Mouse (Mus musculus): ENCODE data around the gene Gm3371. TPM values are rescaled to one million over a fixed set of nuclear protein-coding genes. Genes with fewer than 3 reads are reported as not detected.
"Not testable (repeated sequence)": the region's sequence is repeated elsewhere in the genome, so short reads cannot be mapped to it uniquely, and the experiment has no call there.

Gm3371 gene
- not detected in 2 replicates for polyA plus RNA-seq (2012; rRNA removed)

GRCm38 (mm10) chr14:44410588-44410987 lies at the start of gene Gm3371:
TSS of gene Gm3371 (minus strand) at chr14:44410688.
- not testable (repeated sequence) for DNase-seq (ENCODE audit: low spot score)

- not testable (repeated sequence) for DNase-seq (ENCODE audit: low spot score)
Measured at GRCm38 (mm10) chr14:44433335-44433734, 22.8 kb upstream of the Gm3371 start, which contains the start of gene Gm8232. TSS of gene Gm8232 (plus strand) at chr14:44433635.

- not testable (repeated sequence) for DNase-seq (ENCODE audit: low spot score)
Measured at GRCm38 (mm10) chr14:44384233-44384632, 26.3 kb downstream of the Gm3371 start.

GRCm38 (mm10) chr14:44365057-44365456 lies 45.4 kb downstream of the Gm3371 start, which contains the start of gene Gm8229:
TSS of gene Gm8229 (plus strand) at chr14:44365357.
- DNase-seq (ENCODE audit: low spot score): not testable (repeated sequence)

GRCm38 (mm10) chr14:44362301-44362700 lies 48.2 kb downstream of the Gm3371 start:
- not testable (repeated sequence) for DNase-seq (ENCODE audit: low spot score)

GRCm38 (mm10) chr14:44361416-44361815 lies 49.1 kb downstream of the Gm3371 start:
- DNase-seq (ENCODE audit: low spot score): not testable (repeated sequence)

Other genes with a start within 250 kb of the Gm3371 start
- gene Gm8212, start 213.0 kb downstream of the Gm3371 start, polyA plus RNA-seq (2012; rRNA removed): not detected in 2 replicates
- not detected in 2 replicates for gene 4930503E14Rik, start 197.4 kb downstream of the Gm3371 start, polyA plus RNA-seq (2012; rRNA removed)
- gene Gm8220, start 125.1 kb downstream of the Gm3371 start, polyA plus RNA-seq (2012; rRNA removed): not detected in 2 replicates
- gene Gm5930, start 72.1 kb downstream of the Gm3371 start, polyA plus RNA-seq (2012; rRNA removed): not detected in 2 replicates
- not detected in 2 replicates for gene Gm8229, start 45.3 kb downstream of the Gm3371 start, polyA plus RNA-seq (2012; rRNA removed)
- gene Gm8232, start 22.9 kb upstream of the Gm3371 start, polyA plus RNA-seq (2012; rRNA removed): not detected in 2 replicates
- gene BC061237, start 81.8 kb upstream of the Gm3371 start, polyA plus RNA-seq (2012; rRNA removed): not detected in 2 replicates
- gene Gm17093, start 107.6 kb upstream of the Gm3371 start, polyA plus RNA-seq (2012; rRNA removed): not detected in 2 replicates
- gene Gm8247, start 172.5 kb upstream of the Gm3371 start, polyA plus RNA-seq (2012; rRNA removed): not detected in 2 replicates
- gene Gm5624, start 217.2 kb upstream of the Gm3371 start, polyA plus RNA-seq (2012; rRNA removed): not detected in 2 replicates